Mouse (Mus musculus) MEL (cell line): Measurements from ENCODE around the gene Mfap2. TPM values are rescaled to one million over a fixed set of nuclear protein-coding genes. Genes with fewer than 3 reads are reported as not detected.

Experiments
- DNase-seq: peaks from one replicate; pipeline ENCODE4 v3.0.0; 2011; ENCODE audit warnings: low read depth, low spot score
- H3K27ac ChIP-seq: 2 replicates; pipeline ENCODE4 v1.5.1; 2012; ENCODE audit warnings: low read depth, mild to moderate bottlenecking, control low read depth, low read length, moderate library complexity; ENCODE audit not compliant: control insufficient read depth
- H3K27me3 ChIP-seq, 2 experiments: fragments of 150-350 bp in 1 of 2; sonication (generic) in 1 of 2; 2 replicates each; pipeline ENCODE4 v1.6.1; 2012; ENCODE audit warnings: low read length in 2 of 2, mild to moderate bottlenecking in 2 of 2, improper control_type of control experiment in 1 of 2, moderate library complexity in 1 of 2; ENCODE audit not compliant: insufficient read depth in 2 of 2, control insufficient read depth in 1 of 2
- H3K36me3 ChIP-seq, 2 experiments: 2 replicates each; pipeline ENCODE4 v1.6.1; 2012 to 2014; ENCODE audit warnings: low read length in 2 of 2, improper control_type of control experiment in 1 of 2, inconsistent platforms in 1 of 2, mild to moderate bottlenecking in 1 of 2; ENCODE audit not compliant: insufficient read depth in 2 of 2, control insufficient read depth in 1 of 2
- H3K4me1 ChIP-seq, 2 experiments: fragments of 150-350 bp in 1 of 2; sonication (generic) in 1 of 2; 2 replicates each; pipeline ENCODE4 v1.6.1; 2012; ENCODE audit warnings: low read length in 2 of 2, improper control_type of control experiment in 1 of 2, mild to moderate bottlenecking in 1 of 2; ENCODE audit not compliant: insufficient read depth in 2 of 2, control insufficient read depth in 1 of 2
- H3K4me3 ChIP-seq, 2 experiments: fragments of 150-350 bp in 1 of 2; sonication (generic) in 1 of 2; 2 replicates each; pipeline ENCODE4 v1.5.1; 2012; ENCODE audit warnings: low read depth in 2 of 2, low read length in 2 of 2, mild to moderate bottlenecking in 2 of 2, moderate library complexity in 2 of 2, control low read depth in 1 of 2, improper control_type of control experiment in 1 of 2; ENCODE audit not compliant: control insufficient read depth in 1 of 2, insufficient read depth in 1 of 2
- H3K79me2 ChIP-seq: 2 replicates; pipeline ENCODE4 v1.6.1; 2012; ENCODE audit warnings: mild to moderate bottlenecking, low read length, moderate library complexity; ENCODE audit not compliant: control insufficient read depth, poor library complexity, insufficient read depth
- H3K9ac ChIP-seq: 2 replicates; pipeline ENCODE4 v1.6.1; 2012; ENCODE audit warnings: low read depth, mild to moderate bottlenecking, control low read depth, low read length, moderate library complexity; ENCODE audit not compliant: control insufficient read depth, poor library complexity, severe bottlenecking
- H3K9me3 ChIP-seq: fragments of 150-350 bp; sonication (generic); replicated peaks from 2 replicates; pipeline ENCODE4 v1.6.1; 2012; ENCODE audit warnings: mild to moderate bottlenecking, low read length, improper control_type of control experiment, moderate library complexity; ENCODE audit not compliant: insufficient read depth
- BHLHE40 ChIP-seq: IDR thresholded peaks from 2 replicates; pipeline ENCODE4 v1.6.1; 2012; ENCODE audit warnings: low read depth, mild to moderate bottlenecking, inconsistent platforms, low read length, improper control_type of control experiment, borderline replicate concordance
- CHD1 ChIP-seq: IDR thresholded peaks from 2 replicates; pipeline ENCODE4 v1.6.1; 2012; ENCODE audit warnings: low read depth, mild to moderate bottlenecking, inconsistent platforms, low read length, improper control_type of control experiment
- CHD2 ChIP-seq: IDR thresholded peaks from 2 replicates; pipeline ENCODE4 v1.6.1; 2011; ENCODE audit warnings: low read length, improper control_type of control experiment
- E2F4 ChIP-seq: IDR thresholded peaks from 2 replicates; pipeline ENCODE4 v1.6.1; 2011; ENCODE audit warnings: low read depth, low read length, improper control_type of control experiment, borderline replicate concordance
- EP300 ChIP-seq, 2 experiments: IDR thresholded peaks; 2 replicates each; pipeline ENCODE4 v1.6.1; 2011; ENCODE audit warnings: improper control_type of control experiment in 2 of 2, low read length in 2 of 2, low read depth in 1 of 2, mild to moderate bottlenecking in 1 of 2
- ETS1 ChIP-seq: IDR thresholded peaks from 2 replicates; pipeline ENCODE4 v1.6.1; 2012; ENCODE audit warnings: low read depth, mild to moderate bottlenecking, inconsistent platforms, low read length, improper control_type of control experiment, moderate library complexity
- GABPA ChIP-seq: IDR thresholded peaks from 2 replicates; pipeline ENCODE4 v1.6.1; 2012; ENCODE audit warnings: low read depth, mild to moderate bottlenecking, inconsistent platforms, low read length, improper control_type of control experiment, moderate library complexity
- GATA1 ChIP-seq: IDR thresholded peaks from 2 replicates; pipeline ENCODE4 v1.6.1; 2011; ENCODE audit warnings: low read depth, low read length, improper control_type of control experiment
- HCFC1 ChIP-seq: IDR thresholded peaks from 2 replicates; pipeline ENCODE4 v1.6.1; 2012; ENCODE audit warnings: low read depth, mild to moderate bottlenecking, inconsistent platforms, low read length, improper control_type of control experiment, moderate library complexity
- JUND ChIP-seq: IDR thresholded peaks from 2 replicates; pipeline ENCODE4 v1.6.1; 2011; ENCODE audit warnings: low read depth, mild to moderate bottlenecking, improper control_type of control experiment, low read length
- MAFK ChIP-seq: IDR thresholded peaks from 2 replicates; pipeline ENCODE4 v1.6.1; 2011; ENCODE audit warnings: low read depth, mild to moderate bottlenecking, low read length, improper control_type of control experiment, borderline replicate concordance
- MAX ChIP-seq: IDR thresholded peaks from 2 replicates; pipeline ENCODE4 v1.6.1; 2011; ENCODE audit warnings: low read length, improper control_type of control experiment
- MXI1 ChIP-seq: IDR thresholded peaks from 2 replicates; pipeline ENCODE4 v1.6.1; 2011; ENCODE audit warnings: mild to moderate bottlenecking, low read depth, low read length, improper control_type of control experiment
- MYC ChIP-seq: IDR thresholded peaks from 2 replicates; pipeline ENCODE4 v1.6.1; 2011; ENCODE audit warnings: low read depth, mild to moderate bottlenecking, low read length, improper control_type of control experiment, moderate library complexity
- NRF1 ChIP-seq: IDR thresholded peaks from 2 replicates; pipeline ENCODE4 v1.6.1; 2014; ENCODE audit warnings: low read depth, mild to moderate bottlenecking, inconsistent platforms, low read length, improper control_type of control experiment, moderate library complexity; ENCODE audit not compliant: poor library complexity, insufficient read depth, severe bottlenecking
- POLR2AphosphoS2 ChIP-seq: IDR thresholded peaks from 2 replicates; pipeline ENCODE4 v1.6.1; 2011; ENCODE audit warnings: low read length, improper control_type of control experiment
- POLR2AphosphoS5 ChIP-seq: IDR thresholded peaks from 2 replicates; pipeline ENCODE4 v1.6.1; 2012; ENCODE audit warnings: low read depth, borderline replicate concordance, mild to moderate bottlenecking, inconsistent platforms, low read length, moderate library complexity, mixed read lengths
- RAD21 ChIP-seq: IDR thresholded peaks from 2 replicates; pipeline ENCODE4 v1.6.1; 2011; ENCODE audit warnings: mild to moderate bottlenecking, low read depth, low read length, improper control_type of control experiment
- RCOR1 ChIP-seq: IDR thresholded peaks from 2 replicates; pipeline ENCODE4 v1.6.1; 2012; ENCODE audit warnings: low read depth, mild to moderate bottlenecking, inconsistent platforms, low read length, improper control_type of control experiment
- SMC3 ChIP-seq: IDR thresholded peaks from 2 replicates; pipeline ENCODE4 v1.6.1; 2011; ENCODE audit warnings: low read depth, low read length, improper control_type of control experiment
- TBP ChIP-seq: IDR thresholded peaks from 2 replicates; pipeline ENCODE4 v1.8.0; 2011; ENCODE audit warnings: low read depth, low read length, improper control_type of control experiment
- USF2 ChIP-seq, 2 experiments: IDR thresholded peaks; 2 replicates each; pipeline ENCODE4 v1.6.1; 2011 to 2012; ENCODE audit warnings: improper control_type of control experiment in 2 of 2, low read length in 2 of 2, borderline replicate concordance in 1 of 2, inconsistent platforms in 1 of 2, low read depth in 1 of 2, mild to moderate bottlenecking in 1 of 2; ENCODE audit not compliant: insufficient read depth in 1 of 2
- ZC3H11A ChIP-seq: IDR thresholded peaks from 2 replicates; pipeline ENCODE4 v1.6.1; 2012; ENCODE audit warnings: low read depth, mild to moderate bottlenecking, inconsistent platforms, low read length, improper control_type of control experiment
- ZNF384 ChIP-seq: IDR thresholded peaks from 2 replicates; pipeline ENCODE4 v1.6.1; 2012; ENCODE audit warnings: low read depth, mild to moderate bottlenecking, inconsistent platforms, low read length, improper control_type of control experiment
- polyA plus RNA-seq, 2 experiments: library from polyadenylated mRNA; stranded (reverse) in 1 of 2; unstranded in 1 of 2; fragments of >175 nt in 1 of 2; fragments of >200 nt in 1 of 2; gene quantifications; 2 replicates each; pipeline versions ENCODE4 v1.2.1 to v1.2.4; 2012; ENCODE audit warnings: low replicate concordance in 2 of 2, low read depth in 1 of 2; ENCODE audit not compliant: insufficient read length in 2 of 2, insufficient read depth in 1 of 2, missing spikeins in 1 of 2
- total RNA-seq: library from RNA; depleted of rRNA; stranded (reverse); fragments of 300-350 nt; gene quantifications from 2 replicates; pipeline ENCODE4 v1.2.3, GENCODE M21; 2012

Gene Mfap2
- total and polyA plus RNA-seq, 3 experiments: not detected

DNA sequence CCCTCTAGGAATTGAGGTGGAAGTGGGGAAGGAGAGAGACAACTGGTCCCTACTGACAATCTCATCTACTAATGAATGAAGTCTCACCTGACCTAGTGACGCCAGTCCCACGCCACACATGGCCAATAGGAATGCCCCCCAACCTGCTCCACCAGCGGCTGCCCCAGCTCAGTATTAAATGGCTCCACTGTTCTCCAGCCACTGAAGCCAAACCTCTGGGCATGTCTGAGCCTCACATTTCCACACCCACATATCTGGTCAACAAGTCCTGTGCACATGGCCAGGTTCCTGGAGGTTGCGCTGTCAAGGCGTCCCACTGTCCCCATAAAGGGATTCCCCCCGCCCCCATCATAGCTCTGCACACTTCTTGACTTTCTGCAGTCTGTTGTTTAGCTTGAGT lies 25.7 kb upstream of the Mfap2 start:
- Histone ChIP-seq H3K4me1 (peaks cover 7 to 23% of the 10 kb centered on the region in 2 experiments), H3K79me2 (peaks cover 8% of the 10 kb centered on the region), H3K9me3 (no peaks in the 10 kb centered on the region)

DNA sequence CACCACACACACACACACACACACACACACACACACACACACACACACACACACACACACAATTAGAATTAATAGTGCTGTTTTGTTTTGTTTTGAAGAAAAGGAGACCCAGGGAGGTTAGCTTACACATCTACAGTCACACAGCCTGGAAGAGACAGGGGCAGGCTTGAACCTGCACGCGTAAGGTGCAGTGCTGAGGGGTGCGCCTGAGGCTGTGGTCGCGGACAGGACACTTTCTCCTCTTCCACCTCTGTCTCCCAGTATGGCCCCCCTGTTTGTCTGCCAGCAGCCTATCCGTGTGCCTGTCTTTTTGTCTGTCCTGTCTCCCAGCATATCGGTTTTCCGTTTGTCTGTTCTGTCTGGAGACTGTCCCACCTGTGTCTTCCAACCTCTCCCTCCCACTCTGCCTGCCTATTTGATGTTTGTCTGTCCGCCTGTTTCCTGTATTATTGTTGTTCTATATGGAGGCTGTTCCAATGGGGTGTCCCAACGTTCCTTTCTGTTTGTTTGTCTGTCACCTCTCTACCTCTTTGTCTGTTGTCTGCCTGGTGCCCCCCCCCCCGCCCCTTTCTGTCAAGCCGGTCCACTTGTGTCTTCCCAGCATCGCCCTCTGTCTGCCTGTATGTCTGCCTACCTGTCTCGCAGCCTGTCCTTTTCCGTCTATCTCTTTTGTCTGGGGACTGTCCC lies 24.1 kb upstream of the Mfap2 start:
- Histone ChIP-seq H3K9ac (0 out of 2 replicates have a peak overlapping the region, but pooled peaks have one; percentile 43), H3K27me3 (no peaks in the 10 kb centered on the region), H3K4me1 (peaks cover 7 to 23% of the 10 kb centered on the region in 2 experiments), H3K9me3 (no peaks in the 10 kb centered on the region), H3K27ac (no peak overlapping the region), H3K36me3 (peaks cover 0 to 15% of the 10 kb centered on the region in 2 experiments; a peak in 2 of 4 replicates), H3K79me2 (peaks cover 8% of the 10 kb centered on the region), H3K4me3 (peak overlapping the region; percentile 84 to 99)
- DNase-seq: no peak
- TF ChIP-seq MXI1: no peak
- no peak for TF ChIP-seq ZNF384
- no peak for TF ChIP-seq RCOR1
- TF ChIP-seq MYC: no peak
- no peak for TF ChIP-seq RAD21
- no peak for TF ChIP-seq NRF1
- TF ChIP-seq ZC3H11A: no peak

More for the DNA sequence above, 25.7 kb upstream of the Mfap2 start:
- H3K27me3 ChIP-seq: no peaks in the 10 kb centered on the region
- peaks cover 0 to 15% of the 10 kb centered on the region in 2 experiments; a peak in 2 of 4 replicates for H3K36me3 ChIP-seq
- H3K27ac ChIP-seq: no peak overlapping the region
- DNase-seq: no peak
- no peak overlapping the region for H3K4me3 ChIP-seq
- TF ChIP-seq E2F4: no peak
- TF ChIP-seq HCFC1: no peak
- TF ChIP-seq MAFK: no peak
- TF ChIP-seq ZNF384: no peak
- TF ChIP-seq JUND: no peak
- TF ChIP-seq CHD1: no peak
- no peak for TF ChIP-seq CHD2
- TF ChIP-seq GATA1: no peak
- TF ChIP-seq POLR2AphosphoS2: no peak
- TF ChIP-seq USF2 (IDR thresholded peaks at IDR 0.05; ENCODE audit: borderline replicate concordance in 1 of 2, insufficient read depth in 1 of 2, low read depth in 1 of 2, low read length in 2 of 2): no peak
- no peak for TF ChIP-seq EP300 (IDR thresholded peaks at IDR 0.05; ENCODE audit: low read depth in 1 of 2, low read length in 2 of 2)
- no peak for TF ChIP-seq BHLHE40
- TF ChIP-seq SMC3: no peak
- TF ChIP-seq RAD21: no peak
- no peak for TF ChIP-seq MAX
- no peak for TF ChIP-seq GABPA
- no peak for TF ChIP-seq TBP
- TF ChIP-seq NRF1: no peak
- TF ChIP-seq ETS1: no peak
- TF ChIP-seq POLR2AphosphoS5: no peak
- no peak overlapping the region for H3K9ac ChIP-seq
